Mouse (Mus musculus) Muller cell, postnatal 12 days (primary cell): ENCODE measurements around the gene Cd4.

ENCODE experiments used
- DNase-seq: peaks from one replicate; pipeline ENCODE4 v3.0.0-alpha.2; 2015; ENCODE audit errors: inconsistent ontology term

The Cd4 gene

DNA sequence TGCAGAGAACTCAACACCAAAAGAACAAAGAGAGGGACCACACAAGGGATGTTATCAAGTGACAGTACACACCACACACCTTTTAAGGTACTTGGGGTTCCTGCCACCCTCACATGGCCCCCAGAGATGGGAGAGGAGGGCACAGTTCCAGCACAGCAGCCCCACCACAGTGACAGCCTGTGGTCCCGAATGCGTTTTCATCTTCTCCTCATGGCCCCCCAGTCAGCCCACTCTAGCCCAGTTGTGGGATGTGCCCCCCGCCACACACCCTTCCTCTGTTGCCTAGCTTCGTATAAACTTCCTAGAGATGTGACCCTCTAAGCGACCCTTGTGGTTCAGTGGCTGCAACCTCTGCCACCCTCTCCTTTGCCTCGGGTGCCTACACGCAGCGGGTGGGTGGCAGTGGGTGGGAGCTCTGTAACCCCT is 2.1 kb downstream of the Cd4 start:
- no peak for DNase-seq

GRCm38 (mm10) chr6:124884714-124885500 is 3.1 kb downstream of the Cd4 start:
- peak; percentile 35 for DNase-seq

- no peak for DNase-seq
Observed at GRCm38 (mm10) chr6:124883351-124883750, 4.7 kb downstream of the Cd4 start.

DNA sequence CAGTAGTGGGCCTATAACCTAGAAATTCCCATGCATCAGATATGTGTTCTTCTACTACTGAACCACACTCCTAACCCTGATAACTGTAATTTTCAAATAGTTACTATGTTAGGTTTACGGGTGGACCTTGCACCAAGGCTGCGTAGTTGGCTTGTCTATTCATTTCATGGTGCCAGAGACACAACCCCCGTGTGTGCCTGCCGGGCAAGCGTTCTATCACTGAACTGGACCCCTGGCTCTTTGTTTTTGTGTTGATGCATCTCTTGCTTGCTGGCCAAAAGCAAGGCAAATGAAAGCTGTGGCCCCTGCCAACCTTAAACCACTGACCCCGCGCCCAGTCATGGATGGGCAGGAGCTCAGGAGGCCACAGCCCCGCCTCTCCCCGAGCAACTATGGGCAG is 6.2 kb downstream of the Cd4 start:
- no peak for DNase-seq

DNA sequence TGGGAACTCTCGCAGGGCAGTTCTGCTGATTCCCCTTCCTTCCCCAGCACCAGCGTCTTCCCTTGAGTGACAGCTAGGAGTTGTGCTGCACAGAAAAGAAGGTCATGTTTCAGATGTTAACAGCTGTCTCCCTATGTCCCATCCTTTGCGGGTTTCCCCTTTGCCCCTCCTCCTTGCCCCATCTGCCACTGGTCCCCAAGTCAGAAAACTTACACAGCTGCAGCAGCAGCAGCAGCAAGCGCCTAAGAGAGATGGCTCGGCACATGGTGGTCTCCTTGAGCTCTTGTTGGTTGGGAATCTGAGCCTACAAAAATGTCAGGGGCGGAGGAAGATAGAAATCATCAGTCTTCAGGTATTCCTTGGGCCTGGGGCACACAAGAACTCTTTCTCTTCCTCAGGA is 8.6 kb downstream of the Cd4 start:
- no peak for DNase-seq

DNA sequence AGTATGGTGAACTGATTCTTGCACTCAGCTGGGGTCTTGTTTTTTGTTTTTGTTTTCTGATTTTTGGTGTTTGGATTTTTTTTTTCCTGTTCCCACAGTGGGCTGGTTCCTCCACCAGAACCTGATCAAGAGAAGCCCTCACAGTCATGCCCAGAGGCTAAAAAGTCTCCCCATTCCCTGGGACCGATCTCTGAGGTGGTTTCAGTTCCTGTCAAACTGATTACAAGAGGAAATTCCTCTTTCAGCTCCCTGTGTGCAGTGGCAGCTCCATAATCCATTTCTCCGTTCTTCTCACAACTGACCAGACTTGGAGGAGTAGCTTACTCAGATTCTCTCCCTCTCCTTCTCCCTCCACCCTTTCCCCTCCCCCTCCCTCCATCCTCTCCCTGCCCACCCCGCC is 13.7 kb downstream of the Cd4 start:
- DNase-seq, result no peak

- DNase-seq, result no peak
Observed at GRCm38 (mm10) chr6:124866560-124866959, 21.5 kb downstream of the Cd4 start.

DNA sequence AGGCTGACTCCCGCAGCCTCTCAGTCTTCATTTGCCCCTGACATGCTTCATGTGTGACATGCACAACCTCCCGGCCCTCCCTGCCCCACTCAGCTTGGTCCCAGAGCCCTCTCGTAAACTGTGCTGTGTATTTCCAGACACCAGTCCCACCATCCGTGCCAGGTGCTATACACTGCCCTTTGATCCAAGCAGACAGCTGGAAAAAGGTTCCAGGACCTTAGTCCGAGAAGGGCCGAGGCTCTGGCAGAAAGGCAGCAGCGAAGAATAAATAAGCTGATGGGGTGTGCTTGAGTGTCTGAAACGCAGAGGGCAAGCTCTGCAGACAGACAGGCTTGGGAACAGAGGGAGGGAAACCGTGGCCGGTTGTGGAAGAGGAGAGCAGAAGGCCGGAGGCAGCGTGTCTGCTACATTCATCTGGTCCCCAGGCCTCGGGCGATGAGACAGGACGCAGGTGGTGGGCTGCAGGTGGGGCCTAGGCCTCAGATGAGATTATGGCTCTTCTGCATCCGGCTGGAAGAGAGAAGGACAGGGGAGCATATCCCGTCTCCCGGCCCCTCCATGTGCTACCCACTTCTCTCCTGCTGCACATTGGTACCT is 22.2 kb downstream of the Cd4 start:
- DNase-seq, result no peak

DNA sequence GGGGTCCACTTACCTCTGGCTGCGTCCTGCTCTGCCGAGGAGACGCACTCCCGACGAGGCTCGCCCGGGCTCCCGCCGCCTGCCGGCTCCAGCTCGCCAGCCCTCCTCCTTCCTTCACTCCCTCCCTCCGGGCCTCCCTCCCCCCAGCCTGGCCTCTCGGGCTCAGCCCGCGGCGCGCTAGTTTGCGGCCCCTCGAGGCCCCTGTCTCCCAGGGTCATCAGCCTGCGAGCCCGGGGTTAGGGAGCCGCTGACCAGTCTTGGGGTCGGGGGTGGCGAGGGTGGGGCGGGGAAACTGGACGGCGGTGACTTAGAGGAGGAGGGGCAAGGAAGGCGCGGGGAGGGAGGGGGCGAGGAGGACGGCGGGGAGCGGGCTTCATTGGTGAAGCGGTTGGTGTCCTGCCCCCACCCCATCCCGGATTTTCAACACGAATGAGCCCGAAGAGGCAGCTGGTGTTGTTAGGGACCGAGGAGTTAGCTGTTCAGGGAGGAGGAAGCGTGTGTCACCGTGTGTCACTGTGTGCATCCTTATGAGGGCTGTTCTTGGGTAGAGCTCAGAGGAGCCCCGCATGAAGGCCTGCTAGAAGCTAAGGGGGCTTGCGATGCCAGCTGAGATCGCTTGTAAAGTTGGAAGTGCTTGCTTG is 24.2 kb downstream of the Cd4 start, which contains the start of gene Gpr162:
Gpr162 (minus strand) TSS at position 326 of the 641 bp plus-strand sequence.
- peak; percentile 75 for DNase-seq

- DNase-seq, result peak; percentile 17
Observed at GRCm38 (mm10) chr6:124863125-124863657, 24.8 kb downstream of the Cd4 start.

DNA sequence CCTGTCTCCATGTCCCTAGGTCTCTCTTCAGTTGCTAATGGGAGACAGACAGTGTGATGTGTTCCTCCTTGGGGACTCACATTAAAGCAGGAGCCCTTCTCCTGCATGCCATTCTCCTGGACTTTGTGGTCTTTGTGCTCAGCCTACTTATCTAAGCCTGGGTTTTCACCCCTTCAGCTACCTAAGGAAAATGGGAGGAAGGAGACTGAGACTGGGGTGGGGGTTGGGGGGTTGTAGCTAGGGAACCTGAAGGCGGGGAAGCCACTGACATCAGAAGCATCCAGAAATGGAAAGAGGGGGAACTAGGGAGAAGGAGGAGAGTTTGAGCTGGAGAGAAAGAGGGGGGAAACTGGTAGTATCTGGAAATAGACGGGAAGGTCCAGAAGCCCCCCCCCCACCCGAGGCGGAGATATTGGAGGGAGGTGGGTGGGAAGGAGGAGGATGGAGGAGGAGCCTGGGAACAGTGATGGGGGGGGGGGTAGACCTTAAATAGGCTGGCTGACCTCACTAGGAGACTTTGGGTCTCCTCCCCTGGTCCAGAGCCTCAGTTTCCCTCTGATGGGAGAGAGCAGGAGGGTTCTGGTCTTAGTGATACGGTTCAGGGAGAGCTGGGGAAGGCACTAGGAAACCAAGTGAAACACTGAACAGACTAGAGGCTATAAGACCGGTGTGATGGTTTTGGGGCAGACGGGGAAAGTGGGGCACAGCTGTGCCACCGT is 25.5 kb downstream of the Cd4 start:
- DNase-seq, result no peak

DNA sequence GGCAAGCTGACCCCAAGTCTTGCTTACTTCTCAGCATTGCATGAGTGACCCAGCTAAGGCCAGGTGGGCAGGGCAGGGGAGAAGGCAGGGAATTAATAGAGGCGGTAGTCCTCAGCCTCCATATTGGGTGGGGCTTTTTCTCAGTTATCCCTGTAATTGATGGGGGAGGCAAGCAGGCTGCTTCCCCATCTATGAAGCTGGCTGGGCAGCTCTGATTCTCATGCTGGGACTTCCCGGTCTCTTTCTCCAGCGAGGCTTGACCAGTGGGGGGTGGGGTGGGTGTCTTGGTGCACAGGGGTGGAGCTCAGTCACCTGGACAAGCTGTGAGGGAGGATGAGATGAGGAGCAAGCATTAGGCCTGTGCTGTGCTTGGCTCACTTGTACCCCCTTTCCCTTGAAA is 26.2 kb downstream of the Cd4 start:
- no peak for DNase-seq

GRCm38 (mm10) chr6:124861266-124861665 is 26.8 kb downstream of the Cd4 start:
- no peak for DNase-seq

DNA sequence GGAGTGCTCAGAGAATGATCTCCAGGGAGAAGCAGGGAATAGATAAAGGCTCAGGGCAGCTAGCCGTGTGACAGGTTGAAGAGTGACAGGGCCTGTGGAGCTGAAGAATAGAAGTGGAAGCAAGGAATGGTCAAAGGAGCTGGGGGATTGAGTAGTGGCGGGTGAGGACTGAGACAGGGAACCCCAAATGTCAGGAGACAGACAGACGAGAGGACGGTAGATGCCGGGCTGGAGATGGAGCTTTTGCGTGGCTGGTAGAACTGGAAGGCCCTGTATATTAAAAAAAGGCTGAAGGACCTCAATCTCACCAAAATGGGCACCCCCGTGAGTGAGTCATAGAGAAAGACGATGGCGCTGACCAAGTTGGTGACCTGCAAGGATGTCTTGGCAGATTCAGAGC is 27.5 kb downstream of the Cd4 start:
- no peak for DNase-seq

DNA sequence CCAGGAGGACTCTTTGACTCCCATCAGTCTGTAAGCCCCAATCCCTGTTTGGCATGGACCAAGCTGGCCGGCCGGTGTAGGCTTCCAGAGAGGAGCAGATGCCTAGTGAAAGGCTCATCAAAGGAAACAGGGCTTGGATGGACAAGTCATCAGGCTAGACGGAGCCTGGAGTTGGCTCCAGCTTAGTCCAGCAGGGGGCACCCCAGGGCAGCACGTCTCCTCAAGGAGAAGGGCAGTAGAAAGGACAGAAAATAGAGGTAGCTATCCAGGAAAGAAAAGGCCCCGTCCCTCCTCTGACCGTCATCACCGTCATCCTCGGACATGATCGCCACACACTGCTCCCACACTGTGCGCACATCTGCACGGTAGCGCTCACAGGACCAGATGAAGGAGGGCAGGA is 28.3 kb downstream of the Cd4 start:
- peak; percentile 91 for DNase-seq

- DNase-seq, result no peak
Observed at GRCm38 (mm10) chr6:124858561-124859318, 29.3 kb downstream of the Cd4 start.

DNA sequence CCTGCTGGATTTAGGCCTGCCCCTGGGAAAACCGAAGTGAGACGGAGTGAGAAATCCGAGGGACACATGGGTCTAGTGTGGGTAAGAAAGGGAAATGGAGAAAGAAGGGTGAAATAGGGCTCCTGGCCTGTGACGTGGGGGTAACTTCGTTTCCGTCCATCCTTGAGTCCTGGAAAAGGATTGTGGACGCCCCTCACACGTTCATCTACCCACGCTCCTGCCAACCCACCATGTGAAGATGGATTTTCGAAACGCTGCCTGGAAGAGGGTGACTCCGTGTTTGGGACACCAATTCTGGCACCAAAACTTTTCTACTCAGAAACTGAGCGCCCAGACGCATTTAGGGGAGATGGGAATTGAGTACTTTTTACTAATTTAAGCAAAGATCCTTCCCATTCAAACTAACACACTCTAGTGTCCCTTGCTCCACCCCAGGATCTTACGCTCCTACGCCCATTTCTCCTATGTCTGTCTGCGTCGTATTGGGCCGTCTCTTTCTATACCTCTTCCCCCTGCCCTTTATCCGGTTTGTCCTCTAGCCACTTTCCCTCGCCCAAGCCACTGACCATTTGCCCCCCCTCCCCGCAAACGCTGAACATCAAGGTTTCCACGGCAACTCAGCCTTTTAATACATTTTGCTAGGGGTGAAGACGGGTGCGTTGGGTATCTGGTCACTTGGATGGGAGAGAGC is 30.0 kb downstream of the Cd4 start:
- DNase-seq, result peak; percentile 14

DNA sequence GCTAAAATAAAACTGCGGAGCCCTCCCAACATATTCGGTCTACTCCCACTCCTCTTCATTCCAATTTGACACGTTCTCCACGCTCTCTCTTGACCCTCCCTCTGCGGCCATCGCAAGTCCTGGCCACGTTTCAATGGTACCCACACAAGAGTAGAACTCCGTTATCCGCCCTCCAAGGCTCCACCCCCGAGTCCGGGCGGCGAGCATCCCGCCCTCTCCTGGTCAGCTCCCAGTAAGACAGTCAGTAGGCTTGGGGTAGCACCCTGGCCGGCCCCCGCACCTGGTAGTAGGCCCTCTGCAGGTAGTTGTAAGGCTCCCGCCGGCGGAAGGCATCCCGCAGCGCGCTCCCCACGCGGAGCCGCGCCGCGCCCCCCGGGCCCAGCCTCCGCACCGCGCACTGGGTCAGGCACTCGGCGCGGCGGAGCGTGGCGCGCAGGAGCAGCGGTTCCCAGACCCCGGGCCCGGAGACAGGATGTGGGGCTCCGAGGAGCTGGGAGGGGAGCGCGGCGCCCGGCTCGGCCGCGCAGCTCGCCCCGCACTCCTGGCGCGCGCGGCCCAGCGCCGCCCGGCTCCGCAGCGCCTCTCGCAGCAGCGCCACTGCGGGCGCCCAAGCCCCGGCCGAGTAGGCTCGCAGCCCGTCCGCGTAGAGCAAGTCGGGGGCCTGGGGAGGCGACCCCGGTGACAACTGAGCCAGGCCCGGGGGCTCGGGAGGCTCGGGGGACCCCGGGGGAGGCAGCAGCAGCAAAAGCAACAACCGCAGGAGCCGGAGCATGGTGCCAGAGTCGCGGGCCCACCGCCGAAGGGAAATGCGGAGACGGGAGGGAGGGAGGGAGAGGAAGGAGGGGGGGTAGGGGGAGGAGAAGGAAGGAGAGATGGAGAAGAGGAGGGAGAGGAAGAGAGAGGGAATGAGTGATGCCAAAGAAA is 30.8 kb downstream of the Cd4 start, which contains the start of gene P3h3:
P3h3 (minus strand) TSS at position 837 of the 924 bp plus-strand sequence.
- peak; percentile 87 for DNase-seq

- no peak for DNase-seq
Observed at GRCm38 (mm10) chr6:124856321-124856720, 31.7 kb downstream of the Cd4 start.
